Mouse (Mus musculus): Measurements from ENCODE around the gene Alox5. TPM values are rescaled to one million over a fixed set of nuclear protein-coding genes. Genes with fewer than 3 reads are reported as not detected.

Gene Alox5
- polyA plus RNA-seq (2015; fragmentation: Illumina TruSeq; extraction: RNeasy Lipid Tissue Mini Kit (QIAGEN cat#74804); ENCODE audit: insufficient read depth, low replicate concordance): 2.6 TPM

GRCm38 (mm10) chr6:116460544-116461283, at the start of gene Alox5:
Gene Alox5, minus strand, starts transcription at chr6:116461178.

GRCm38 (mm10) chr6:116506302-116507003, 45.5 kb upstream of the Alox5 start, which contains the start of gene Olfr212:
Gene Olfr212, plus strand, starts transcription at chr6:116506516.

GRCm38 (mm10) chr6:116488791-116489190, 27.8 kb upstream of the Alox5 start, which contains the start of gene Olfr211:
Gene Olfr211, plus strand, starts transcription at chr6:116489091.

Other genes with a start within 250 kb of the Alox5 start
- gene Zfand4, start 197.0 kb downstream of the Alox5 start, polyA plus RNA-seq (2015; fragmentation: Illumina TruSeq; extraction: RNeasy Lipid Tissue Mini Kit (QIAGEN cat#74804); ENCODE audit: insufficient read depth, low replicate concordance): 3.5 TPM
- gene March8, start 123.2 kb downstream of the Alox5 start, polyA plus RNA-seq (2015; fragmentation: Illumina TruSeq; extraction: RNeasy Lipid Tissue Mini Kit (QIAGEN cat#74804); ENCODE audit: insufficient read depth, low replicate concordance): 33.9 TPM
- not detected for gene Olfr211, start 27.9 kb upstream of the Alox5 start, polyA plus RNA-seq (2015; fragmentation: Illumina TruSeq; extraction: RNeasy Lipid Tissue Mini Kit (QIAGEN cat#74804); ENCODE audit: insufficient read depth, low replicate concordance)
- not detected for gene Olfr212, start 45.3 kb upstream of the Alox5 start, polyA plus RNA-seq (2015; fragmentation: Illumina TruSeq; extraction: RNeasy Lipid Tissue Mini Kit (QIAGEN cat#74804); ENCODE audit: insufficient read depth, low replicate concordance)
- gene Olfr213, start 77.3 kb upstream of the Alox5 start, polyA plus RNA-seq (2015; fragmentation: Illumina TruSeq; extraction: RNeasy Lipid Tissue Mini Kit (QIAGEN cat#74804); ENCODE audit: insufficient read depth, low replicate concordance): not detected
- not detected for gene Gm5580, start 90.0 kb upstream of the Alox5 start, polyA plus RNA-seq (2015; fragmentation: Illumina TruSeq; extraction: RNeasy Lipid Tissue Mini Kit (QIAGEN cat#74804); ENCODE audit: insufficient read depth, low replicate concordance)
- not detected for gene Olfr214, start 93.1 kb upstream of the Alox5 start, polyA plus RNA-seq (2015; fragmentation: Illumina TruSeq; extraction: RNeasy Lipid Tissue Mini Kit (QIAGEN cat#74804); ENCODE audit: insufficient read depth, low replicate concordance)
- gene Olfr215, start 123.0 kb upstream of the Alox5 start, polyA plus RNA-seq (2015; fragmentation: Illumina TruSeq; extraction: RNeasy Lipid Tissue Mini Kit (QIAGEN cat#74804); ENCODE audit: insufficient read depth, low replicate concordance): not detected
- 43.1 TPM for gene Zfp422, start 167.8 kb upstream of the Alox5 start, polyA plus RNA-seq (2015; fragmentation: Illumina TruSeq; extraction: RNeasy Lipid Tissue Mini Kit (QIAGEN cat#74804); ENCODE audit: insufficient read depth, low replicate concordance)
- 2.1 TPM for gene Depp1, start 189.4 kb upstream of the Alox5 start, polyA plus RNA-seq (2015; fragmentation: Illumina TruSeq; extraction: RNeasy Lipid Tissue Mini Kit (QIAGEN cat#74804); ENCODE audit: insufficient read depth, low replicate concordance)
- gene Rassf4, start 212.8 kb upstream of the Alox5 start, polyA plus RNA-seq (2015; fragmentation: Illumina TruSeq; extraction: RNeasy Lipid Tissue Mini Kit (QIAGEN cat#74804); ENCODE audit: insufficient read depth, low replicate concordance): 55.4 TPM